Mouse (Mus musculus): ENCODE results near the gene Fchsd2.

Fchsd2 gene

DNA sequence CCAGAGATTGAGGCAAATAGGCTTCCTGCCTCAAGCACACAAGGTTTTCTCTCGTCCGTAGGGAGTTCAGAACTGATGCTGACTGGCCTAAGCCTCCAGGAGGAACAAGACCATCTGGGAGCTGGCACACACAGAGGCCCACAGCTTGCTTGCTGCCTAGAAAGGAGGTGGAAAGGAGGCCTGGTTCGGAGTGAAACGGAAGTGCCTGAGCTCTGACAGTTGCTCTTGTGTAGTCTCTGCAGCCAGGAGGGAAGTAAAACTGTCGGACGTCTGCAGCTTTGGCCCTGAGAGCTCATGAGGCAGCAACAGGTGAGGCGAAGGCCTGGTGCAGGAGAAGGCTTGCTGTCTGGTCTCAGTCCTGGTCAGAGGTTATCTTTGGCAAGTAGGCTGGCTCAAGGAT lies at the start of gene Fchsd2:
Gene Fchsd2 (plus strand): TSS at position 246 of the 400 bp plus-strand sequence.
- DNase-seq = peak; percentile 58

DNA sequence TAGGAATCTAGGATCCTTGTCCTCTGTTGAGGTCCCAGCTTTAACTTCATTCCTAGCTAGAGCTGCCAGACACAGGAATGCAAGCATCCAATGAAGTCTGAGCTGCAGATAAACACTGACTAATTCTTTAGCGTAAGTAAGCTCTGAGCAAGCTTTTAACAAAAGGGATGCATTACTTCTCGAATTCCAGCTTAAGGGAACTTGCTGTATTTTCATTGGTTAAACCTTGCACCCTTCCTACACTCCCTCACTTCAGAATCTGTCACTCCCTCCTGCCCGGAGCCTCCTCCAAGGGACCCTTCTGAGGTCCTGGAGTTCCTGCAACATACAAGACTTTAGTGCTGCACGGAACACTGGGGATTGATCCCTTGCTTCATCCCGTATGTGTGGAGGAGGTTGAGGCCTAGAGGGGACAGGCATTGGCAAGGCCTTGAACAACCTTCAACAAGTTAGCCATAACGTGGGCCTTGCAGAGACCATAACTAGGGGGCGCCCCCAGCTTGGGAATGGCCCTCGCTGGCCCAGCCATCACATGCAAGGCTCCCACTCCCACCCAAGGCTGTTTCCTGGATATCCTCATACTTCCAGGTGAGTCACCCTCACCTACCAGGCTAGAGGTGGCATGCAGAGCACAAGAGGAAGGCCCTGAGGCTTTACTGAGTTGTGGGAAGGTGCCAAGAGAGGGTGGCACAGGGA lies 48.7 kb upstream of the Fchsd2 start:
- DNase-seq = no peak

DNA sequence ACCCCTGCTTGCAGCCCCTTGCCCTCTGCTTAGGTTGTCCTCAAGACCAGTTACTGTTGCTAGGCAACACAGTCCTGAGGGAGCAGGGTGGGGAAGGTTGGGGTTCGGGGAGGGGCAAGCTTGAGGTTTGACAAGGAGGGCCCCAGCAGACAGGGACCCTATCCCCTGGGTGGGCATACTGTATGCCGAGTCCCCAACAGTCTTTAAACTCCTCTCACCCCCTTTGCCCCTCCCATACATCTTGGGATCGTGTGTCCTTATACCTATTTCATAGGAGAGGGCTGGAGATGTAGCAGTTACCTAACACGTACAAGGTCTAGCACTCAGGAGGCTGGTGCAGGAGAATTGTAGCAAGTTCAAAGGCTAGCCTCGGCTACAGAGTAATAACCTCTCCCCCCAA lies 44.4 kb upstream of the Fchsd2 start:
- DNase-seq = no peak

DNA sequence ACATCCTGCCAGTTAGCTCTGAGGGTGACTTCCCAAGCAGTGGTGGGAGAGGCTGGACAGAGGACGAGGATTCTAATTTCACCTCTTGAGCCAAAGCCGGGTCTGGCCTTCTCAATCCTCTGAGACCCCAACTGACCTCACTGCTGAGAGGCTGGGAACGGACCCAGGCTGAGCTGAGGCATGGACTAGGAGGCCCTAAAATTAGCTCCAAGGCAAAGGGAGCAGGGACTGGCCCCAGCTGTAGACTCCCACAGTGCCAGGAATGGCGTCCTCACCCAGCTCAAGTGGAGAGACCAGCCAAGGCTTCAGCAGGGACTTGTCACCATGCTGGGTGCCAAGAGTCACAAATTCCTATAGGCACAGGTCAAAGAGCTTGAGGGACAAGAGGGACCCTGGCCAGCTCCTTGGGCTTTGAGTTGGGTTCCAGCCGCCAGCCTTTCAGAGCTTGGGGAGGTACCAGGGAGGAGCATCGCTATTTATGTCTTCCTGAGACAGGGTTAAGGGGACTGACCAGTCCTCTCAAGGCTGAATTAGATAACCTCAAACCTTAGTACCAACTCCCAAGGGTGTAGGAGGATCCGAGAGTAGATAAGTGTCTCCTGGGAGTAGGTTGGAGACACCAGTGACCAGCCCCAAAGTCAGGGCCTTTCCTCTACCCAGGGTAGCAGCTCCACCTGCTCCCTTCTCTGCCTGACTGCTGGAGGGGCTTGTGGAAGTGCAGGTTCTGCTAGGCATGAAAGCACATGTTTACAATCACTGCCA lies 43.2 kb upstream of the Fchsd2 start:
- no peak for DNase-seq

DNA sequence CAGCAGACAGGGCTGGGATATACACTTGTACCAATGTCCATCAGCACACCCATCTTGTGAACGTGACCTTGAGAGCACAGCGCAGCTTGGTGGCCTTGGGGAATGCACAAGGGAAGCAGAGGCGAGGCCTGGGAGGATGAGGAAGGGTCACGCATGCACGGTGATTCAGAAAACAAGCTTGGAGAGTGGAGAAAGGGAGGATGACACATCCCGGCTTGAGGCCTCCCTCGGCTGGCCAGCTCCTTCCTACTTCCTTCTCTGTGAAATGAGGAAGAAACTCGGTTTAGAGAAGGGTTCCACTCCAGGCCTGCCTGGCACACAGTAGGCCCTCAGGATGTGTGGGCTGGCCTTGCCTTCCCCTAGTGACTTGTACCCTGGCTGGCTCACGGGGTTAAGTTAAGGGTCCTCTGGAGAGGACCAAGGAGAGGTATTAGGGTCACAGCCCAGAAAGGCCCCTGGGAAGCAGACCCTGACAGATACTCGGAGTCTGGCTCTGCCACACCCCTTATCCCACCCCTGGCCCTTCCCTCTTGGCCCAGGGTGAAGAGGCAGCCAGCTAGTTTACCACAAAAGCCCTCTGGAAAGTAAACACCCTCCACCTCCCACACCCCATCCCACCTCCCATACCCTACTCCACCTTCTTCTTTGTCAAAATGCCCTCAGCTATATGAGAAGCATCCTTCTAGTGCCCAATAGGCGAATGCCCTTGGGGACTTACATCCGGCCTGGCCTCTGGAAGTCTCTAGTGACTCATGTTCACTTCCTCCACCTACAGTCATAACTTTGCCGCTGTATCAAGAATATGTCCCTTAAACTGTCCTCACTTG lies 41.7 kb upstream of the Fchsd2 start:
- DNase-seq = no peak

DNA sequence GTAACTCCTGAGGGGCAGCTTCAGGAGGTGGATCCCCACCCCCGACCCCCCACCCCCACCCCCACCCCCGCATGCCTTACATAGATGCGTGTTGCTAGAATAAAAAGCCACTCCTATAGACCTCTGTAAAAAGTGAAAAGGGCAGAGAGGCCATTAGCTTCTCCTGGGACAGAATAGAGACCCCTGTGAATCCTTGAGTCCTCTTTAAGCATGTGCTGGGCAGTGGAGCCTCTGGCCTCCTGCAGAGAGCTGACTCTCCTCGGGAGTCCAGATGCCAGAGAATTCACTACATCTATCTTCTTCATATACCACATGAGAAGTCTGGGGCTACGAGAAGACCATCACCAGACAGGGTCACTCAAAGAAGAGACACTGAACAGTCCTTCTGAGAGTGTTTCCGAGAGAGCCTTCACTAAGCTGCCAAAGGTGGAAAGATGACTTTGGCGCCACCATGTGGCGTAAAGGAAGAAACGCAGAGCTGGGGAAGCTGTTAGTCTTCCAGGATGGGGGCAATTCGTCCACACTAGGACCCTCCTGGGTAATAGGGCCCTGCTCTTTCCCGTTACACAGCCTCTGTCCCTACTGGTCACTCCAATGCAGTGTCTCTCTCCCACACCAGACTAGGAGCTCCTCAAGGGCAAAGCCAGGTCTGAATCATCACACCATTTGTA lies 41.0 kb upstream of the Fchsd2 start:
- DNase-seq = peak; percentile 29

DNA sequence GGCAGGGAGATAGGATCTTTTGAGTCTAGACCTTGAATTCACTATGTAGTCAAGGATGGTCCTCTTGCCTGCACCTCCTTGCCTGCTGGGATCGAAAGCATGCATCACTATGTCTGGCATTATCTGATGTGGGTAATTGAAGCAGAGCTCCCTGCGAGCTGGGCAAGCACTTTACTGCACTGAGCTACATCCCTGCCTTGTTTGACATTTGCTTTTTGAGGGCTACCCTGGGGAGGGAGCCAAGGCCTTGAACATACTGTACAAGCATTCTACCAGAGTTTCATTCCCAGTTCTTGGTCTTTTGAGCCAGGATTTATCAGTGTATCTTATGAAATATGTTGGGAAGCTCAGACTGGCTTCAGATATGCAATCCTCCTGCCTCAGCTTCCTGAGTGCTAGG lies 39.5 kb upstream of the Fchsd2 start:
- DNase-seq = no peak

DNA sequence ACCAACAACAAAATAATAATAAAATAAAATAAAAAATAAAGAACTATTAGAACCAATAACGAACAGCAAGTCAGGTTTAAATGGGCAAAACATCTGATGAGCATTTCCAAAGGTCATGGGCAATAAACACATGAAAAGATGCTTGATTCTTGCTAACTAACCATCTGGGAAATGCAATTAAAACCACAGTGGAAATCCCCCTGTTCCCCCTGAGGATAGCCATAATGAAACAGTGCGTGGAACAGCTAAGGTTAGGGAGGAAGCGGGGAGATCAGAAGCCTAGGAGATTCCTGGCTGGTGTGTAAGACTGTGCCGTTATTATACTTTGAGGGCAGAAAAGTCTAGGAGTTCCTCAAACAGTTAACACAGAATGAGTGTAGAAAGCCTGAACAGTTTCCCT lies 35.4 kb upstream of the Fchsd2 start:
- no peak for DNase-seq

DNA sequence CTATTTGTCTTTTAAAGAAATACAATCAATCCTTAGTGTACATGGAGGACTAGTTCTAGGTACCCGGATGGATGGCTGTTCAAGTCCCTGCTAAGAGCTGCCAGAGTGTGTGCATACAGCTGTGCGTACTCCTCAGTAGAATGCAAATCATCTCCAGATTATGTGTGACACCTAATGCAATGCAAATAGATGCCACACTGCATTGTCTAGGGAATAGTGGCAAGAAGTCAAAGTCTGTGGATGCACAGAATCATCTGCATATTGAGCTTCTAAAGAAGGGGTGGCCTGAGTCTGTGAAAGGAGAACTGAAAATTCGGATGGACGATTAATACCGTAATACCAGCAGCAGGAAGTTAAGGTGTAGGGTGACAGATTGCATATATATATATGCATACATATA lies 33.5 kb upstream of the Fchsd2 start:
- DNase-seq = no peak

DNA sequence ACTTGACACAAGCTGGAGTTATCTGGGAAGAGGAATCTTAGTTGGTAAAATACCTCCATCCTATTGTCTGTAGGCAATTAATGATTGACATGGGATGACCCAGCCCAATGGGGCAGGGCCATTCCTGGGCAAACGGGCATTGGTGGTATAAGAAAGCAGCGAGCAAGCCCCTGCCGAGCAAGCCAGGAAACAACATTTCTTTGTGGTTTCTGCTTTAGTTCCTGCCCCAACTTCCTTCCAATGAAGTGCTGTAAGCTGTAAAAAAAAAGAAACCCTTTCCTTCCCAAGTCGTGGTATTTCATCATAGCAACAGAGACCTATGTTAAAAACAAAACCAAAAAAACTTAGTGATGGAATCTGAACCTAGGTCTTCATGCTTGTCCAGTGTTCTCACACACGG lies 32.2 kb upstream of the Fchsd2 start:
- DNase-seq = no peak

DNA sequence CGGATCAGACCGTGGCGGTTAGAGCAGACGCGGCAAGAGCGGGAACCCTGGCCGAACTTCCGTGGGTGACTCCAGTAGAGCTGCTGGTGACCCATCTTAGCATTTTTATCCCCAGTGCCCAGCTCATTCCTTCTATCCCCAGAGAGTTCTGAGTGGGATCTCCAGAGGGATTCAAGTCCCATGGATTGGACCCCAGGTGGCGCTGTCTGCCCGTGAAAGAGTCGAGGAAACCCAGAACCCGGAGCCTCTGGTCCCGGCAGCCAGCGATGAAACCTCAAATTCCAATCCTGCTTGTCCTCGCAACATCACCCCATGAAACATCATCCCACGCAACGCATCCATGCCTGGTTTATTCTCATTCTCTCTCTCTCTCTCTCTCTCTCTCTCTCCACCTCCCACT lies 31.3 kb upstream of the Fchsd2 start:
- DNase-seq = peak; percentile 71

DNA sequence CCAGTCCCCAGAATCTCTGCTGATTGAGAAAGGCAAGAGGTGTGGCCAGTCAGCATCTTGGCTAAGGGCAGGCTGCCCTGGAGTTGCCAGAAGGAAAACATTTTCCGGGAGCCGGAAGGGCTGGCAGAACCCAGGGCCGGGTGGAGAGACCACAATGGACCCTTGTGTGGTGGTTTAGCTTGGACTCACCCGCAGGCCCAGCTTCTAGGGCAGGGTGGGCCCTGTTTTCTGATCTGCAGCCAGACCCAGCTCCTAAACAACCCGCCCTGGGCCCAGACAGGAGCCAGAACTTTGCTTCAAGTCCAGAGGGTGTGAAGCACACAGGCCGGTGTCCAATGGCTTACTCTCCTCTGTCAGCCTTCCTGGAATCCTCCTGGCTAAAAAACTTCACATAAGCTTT lies 30.4 kb upstream of the Fchsd2 start:
- DNase-seq = peak; percentile 19

DNA sequence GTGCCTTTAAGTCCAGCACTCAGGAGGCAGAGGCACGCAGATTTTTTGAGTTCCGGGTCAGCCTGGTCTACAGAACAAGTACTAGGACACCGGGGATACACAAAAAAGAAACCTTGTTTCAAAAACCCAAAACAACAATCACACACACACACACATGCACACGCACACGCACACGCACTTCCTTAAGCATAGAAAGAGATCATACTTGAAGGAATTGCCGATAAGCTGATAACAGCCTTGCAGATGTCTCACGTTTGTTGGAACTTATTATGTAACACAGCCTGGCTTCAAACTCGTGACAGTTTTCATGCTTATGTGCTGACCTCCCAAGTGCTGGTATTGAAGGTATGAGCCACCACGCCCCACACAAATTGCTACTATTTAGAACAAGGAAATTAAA lies 29.1 kb upstream of the Fchsd2 start:
- DNase-seq = no peak

DNA sequence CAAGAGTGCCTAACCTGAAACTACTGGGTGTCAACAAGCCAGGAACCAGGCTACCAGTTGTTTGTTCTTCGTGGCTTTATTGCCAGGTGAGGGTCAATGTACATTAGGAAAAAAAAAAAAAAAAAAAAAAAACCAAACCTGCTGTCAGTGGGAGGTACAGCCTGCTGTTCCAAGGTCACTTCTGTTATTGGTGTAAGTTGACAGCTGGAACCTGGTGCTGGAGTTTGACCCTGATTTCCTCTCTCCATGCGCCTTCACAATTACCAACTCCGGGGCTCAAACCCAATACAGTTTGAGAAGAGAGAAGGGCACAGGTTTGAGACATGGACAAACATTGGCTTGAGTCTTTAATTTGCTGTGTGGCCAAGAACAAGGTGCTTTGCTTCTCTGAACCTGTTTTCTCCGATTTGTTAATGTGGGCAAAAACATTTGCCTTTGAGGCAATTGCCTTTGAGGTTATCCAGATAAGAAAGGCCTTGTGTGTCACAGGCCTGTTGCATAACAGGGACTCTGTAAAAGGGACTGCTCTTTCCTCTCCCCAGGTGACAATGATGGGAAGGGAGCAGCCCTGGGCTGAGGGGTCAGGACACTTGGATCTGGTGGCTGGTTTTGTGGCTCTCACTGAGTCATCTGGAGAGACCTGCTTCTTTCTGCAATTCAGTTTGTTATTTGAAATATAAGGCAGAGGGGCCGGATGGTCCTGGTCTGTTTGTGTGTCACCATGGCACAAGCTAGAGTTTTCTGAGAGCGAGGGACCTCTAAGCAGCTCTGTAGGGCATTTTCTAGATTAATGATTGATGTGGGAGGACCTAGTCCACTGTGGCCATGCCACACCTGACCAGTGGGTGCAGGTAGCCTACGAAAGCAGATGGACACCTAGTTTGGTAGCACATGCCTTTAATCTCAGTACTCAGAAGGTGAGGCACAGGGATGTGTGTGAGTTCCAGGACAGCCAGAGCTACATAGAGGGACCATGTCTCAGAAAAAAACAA lies 27.7 kb upstream of the Fchsd2 start:
- no peak for DNase-seq

DNA sequence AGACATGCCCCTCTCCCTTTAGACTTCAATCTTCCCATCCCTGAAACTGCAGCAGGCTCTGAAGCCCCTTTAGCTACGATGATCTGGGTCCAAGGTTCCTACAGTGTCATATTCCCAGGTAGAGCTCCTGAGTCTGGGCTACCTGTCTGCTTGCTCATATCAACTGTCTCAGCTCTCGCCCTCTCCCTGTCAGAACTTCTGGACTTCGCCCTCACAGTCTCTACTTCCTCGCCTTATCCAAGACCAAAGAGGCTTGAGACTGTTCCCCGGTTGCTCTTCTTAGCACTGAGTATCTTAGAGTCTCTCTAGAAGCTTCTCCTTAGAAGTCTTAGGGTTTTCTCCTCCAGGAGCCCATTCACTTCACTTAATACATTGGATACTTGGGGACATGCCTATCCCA lies 26.7 kb upstream of the Fchsd2 start:
- no peak for DNase-seq

DNA sequence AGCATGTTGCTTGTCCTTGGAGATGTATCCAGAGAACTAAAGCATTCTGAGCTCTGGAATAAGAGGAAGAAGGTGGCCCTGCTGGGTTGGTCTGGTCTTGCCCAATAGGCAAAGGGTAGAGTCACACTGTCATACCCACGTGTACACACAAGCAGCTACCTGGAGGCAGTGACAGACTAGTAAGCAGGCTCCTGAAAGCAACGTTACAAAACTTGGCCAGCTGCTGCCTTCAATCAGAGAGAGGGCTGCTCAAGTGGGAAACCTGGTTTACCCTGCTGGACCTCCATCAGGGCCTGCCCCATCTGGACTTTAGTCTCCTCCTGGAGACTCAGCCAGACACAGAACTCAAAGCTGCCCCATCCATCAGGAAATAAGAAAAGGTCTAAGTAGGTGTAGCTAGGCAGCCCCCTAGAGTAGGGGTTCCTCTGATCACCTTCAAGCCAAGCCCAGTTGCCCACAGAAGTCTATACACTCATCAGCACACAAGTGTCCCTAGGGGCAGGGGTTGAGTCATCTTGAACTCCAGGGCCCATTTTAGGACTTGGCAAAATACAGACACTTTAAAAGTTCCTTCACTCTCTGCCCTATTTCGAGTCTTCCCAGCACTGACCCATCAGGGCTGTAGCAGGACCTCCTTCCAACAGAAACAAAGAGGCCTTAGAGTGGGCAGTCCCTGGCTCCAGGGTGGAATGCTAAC lies 25.9 kb upstream of the Fchsd2 start:
- no peak for DNase-seq

DNA sequence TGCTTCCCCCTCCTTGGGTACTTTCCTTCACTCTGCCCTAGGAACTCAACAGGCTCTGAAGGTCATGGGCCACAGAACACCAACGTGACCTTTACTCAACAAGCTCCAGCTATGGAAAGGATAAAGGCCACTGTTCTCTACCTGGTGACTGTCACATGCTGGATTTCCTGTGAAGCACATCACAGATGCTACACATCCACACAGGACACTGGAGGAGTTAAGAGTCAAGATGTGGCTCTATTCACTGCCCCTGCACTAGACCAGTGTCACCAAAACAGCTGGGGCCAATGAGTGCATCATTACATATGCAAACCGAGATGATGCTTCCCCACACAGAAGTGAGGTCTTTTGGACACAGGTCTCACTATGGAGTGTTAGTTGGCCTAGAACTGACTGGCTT lies 25.1 kb upstream of the Fchsd2 start:
- no peak for DNase-seq

DNA sequence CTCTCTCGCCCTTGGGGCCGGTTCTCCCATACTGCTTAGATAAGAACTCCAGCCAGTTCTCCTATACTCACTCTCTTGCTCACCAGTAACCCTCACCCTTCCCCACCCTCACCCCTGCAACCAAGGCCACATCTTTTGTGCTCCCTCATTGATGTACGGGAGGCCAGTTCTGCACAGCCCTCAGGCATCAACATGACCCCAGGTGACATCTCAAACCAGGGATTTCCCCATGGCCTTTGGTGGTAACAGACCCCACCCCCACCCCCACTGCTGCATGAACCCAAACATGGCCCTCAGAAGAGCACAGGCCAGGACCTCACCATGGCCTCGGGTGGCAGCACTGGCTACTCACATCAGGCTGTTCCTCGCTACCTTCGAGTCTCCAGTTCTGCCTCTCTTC lies 23.4 kb upstream of the Fchsd2 start:
- no peak for DNase-seq

DNA sequence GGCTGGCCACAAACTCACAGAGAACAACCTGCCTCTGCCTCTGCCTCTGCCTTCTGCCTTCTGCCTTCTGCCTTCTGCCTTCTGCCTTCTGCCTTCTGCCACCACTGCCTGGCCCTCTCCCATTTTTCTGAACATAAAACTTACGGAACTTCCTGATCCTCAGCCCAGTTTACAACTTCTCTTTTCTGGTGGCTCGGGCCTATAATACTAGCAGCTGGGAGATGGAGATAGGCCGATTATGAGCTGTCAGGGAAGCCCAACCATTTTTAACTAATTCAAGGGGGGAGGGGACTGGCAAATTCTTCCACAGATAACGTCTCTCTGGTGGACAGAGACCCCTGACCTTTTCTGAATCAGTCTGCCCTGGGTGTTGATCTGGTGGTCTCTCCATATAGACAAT lies 22.3 kb upstream of the Fchsd2 start:
- no peak for DNase-seq

DNA sequence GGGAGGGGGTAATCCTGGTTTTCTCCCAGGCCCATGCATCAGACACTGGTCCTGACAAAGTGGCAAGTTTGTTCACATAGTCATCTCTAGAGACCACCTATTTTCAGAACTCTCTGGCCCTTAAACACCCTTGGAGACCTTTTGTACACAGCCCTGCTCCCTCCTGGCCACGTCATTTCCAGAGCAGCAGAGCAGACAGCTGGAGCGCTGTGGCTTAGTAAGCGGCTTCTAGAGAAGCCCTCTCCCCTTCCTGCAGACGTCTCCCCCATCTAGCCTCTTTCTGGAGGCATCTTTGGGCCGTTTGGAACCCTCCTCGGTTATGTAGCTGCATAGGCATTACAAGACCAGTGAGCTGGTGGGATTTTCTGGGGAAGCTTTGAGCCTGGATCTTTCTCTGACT lies 21.6 kb upstream of the Fchsd2 start:
- DNase-seq = no peak

DNA sequence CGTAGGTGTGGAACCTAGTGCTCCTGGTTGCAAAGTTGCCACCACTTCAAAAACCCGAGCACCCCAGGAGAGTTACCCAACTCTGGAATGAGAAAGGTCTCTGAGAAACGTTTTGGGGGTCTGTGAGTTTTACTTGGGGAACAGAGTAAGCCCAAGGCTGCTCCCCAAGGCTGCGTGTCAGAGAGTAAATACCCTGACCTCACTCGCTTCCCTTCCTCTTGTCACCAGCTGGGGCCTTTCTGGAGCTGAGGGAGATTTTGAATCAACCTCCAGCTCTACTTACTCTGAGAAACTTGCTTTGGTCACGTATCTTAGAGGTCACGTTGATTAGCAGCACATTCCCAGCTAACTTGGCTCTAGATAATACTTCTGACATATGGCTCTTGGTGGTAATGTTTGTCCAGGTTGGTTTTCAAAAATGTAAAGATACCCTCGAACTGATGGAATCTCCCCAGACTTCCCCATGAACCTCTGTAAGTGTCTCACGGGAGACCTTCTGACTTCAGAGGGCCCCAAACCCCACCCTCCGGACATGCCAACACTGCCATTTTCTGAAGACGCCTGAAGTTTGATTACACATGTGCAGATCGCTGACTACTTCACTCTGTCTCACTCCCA lies 20.4 kb upstream of the Fchsd2 start:
- no peak for DNase-seq
